25 mouse cellular contexts compared by ENCODE assay signal in the genomic region with DNA sequence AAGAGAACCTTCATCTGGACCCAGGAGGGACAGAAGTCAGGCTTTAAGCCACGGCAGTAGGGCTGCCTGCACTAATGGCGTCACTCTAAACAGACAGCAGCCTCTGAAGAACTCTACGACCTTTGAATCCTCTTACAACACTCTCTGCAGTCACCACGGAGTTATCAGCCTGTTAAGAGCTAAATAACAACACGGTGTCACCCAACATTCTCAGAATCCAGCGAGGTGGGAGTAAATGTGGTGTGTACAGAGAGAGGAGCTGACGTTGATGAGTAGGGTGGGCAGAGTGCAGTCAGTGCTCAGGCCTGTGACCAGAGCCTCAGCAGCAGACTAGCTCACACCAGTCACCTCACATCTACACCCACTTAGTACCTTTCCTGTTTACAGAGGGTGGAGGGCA. TPM values are rescaled to one million over a fixed set of nuclear protein-coding genes. Genes with fewer than 3 reads are reported as not detected.
DNase-seq lines count a peak whose midpoint lies in the region; ATAC-seq and TF ChIP-seq lines count a peak whose summit lies in the region.
"Had no signal": no experiment of that assay in that cellular context is flagged by ENCODE, and none has a peak within 500 bp of the region (broad histone marks: within the 10 kb centered on the region; RNA-seq: fewer than 3 reads in every experiment).

No protein-coding gene starts in this region.

- no peak overlapping the region for H3K4me3 ChIP-seq in kidney, adult 2 months (ENCODE audit: insufficient read depth, low read depth, low read length)
- no peak overlapping the region for H3K4me3 ChIP-seq in intestine, postnatal 0 days (ENCODE audit: low read depth, low read length)
- H3K4me3 ChIP-seq in liver, embryonic 12.5 days = no peak overlapping the region
- no peak overlapping the region for H3K4me3 ChIP-seq in liver, postnatal 0 days (ENCODE audit: low read depth, low read length)
- H3K4me3 ChIP-seq: erythroblast, embryonic 14.5 days; hindbrain, embryonic 12.5 days; midbrain, embryonic 10.5 days; midbrain, embryonic 15.5 days; neural tube, embryonic 15.5 days had no signal

- WGBS in kidney, adult 2 months = 55% methylated on average over 7 of the region's 7 CpGs
- 50% methylated on average over 7 of the region's 7 CpGs for WGBS in intestine, postnatal 0 days
- 65% methylated on average over 7 of the region's 7 CpGs for WGBS in liver, embryonic 12.5 days (ENCODE audit: insufficient replicate concordance)
- 58% methylated on average over 7 of the region's 7 CpGs for WGBS in liver, postnatal 0 days (ENCODE audit: insufficient replicate concordance)

- no peaks in the 10 kb centered on the region for H3K9me3 ChIP-seq in intestine, postnatal 0 days (ENCODE audit: control insufficient read depth)
- H3K9me3 ChIP-seq in liver, embryonic 12.5 days (replicated peaks) = no peaks in the 10 kb centered on the region
- H3K9me3 ChIP-seq in liver, postnatal 0 days (ENCODE audit: low read length) = no peaks in the 10 kb centered on the region
- H3K9me3 ChIP-seq: hindbrain, embryonic 12.5 days; midbrain, embryonic 10.5 days; midbrain, embryonic 15.5 days; neural tube, embryonic 15.5 days had no signal

- no peak for TF ChIP-seq POLR2A in kidney, adult 2 months (IDR thresholded peaks at IDR 0.05; ENCODE audit: low read depth, low read length)

- no peak overlapping the region for H3K9ac ChIP-seq in intestine, postnatal 0 days (ENCODE audit: low read depth, low read length)
- H3K9ac ChIP-seq in liver, embryonic 12.5 days = no peak overlapping the region
- H3K9ac ChIP-seq in liver, postnatal 0 days (replicated peaks) = no peak overlapping the region
- H3K9ac ChIP-seq: forebrain, postnatal 0 days; hindbrain, embryonic 12.5 days; midbrain, embryonic 15.5 days; neural tube, embryonic 15.5 days had no signal

- peak; percentile 59; the same call in 1 of the 2 replicates for TF ChIP-seq EP300 in liver, postnatal 0 days (IDR thresholded peaks at IDR 0.05; ENCODE audit: low read depth)

- no peaks in the 10 kb centered on the region for H3K27me3 ChIP-seq in kidney, adult 2 months (replicated peaks; ENCODE audit: control insufficient read depth, insufficient read depth, low read length)
- H3K27me3 ChIP-seq in intestine, postnatal 0 days (replicated peaks; ENCODE audit: control insufficient read depth, insufficient read depth, low read length) = no peaks in the 10 kb centered on the region
- H3K27me3 ChIP-seq in liver, embryonic 12.5 days (replicated peaks) = no peaks in the 10 kb centered on the region
- H3K27me3 ChIP-seq in liver, postnatal 0 days (ENCODE audit: insufficient read depth, low read length) = no peaks in the 10 kb centered on the region
- H3K27me3 ChIP-seq: hindbrain, embryonic 12.5 days; midbrain, embryonic 15.5 days; neural tube, embryonic 15.5 days had no signal

- no peak overlapping the region for H3K4me2 ChIP-seq in intestine, postnatal 0 days (replicated peaks; ENCODE audit: low read depth)
- no peak overlapping the region for H3K4me2 ChIP-seq in liver, embryonic 12.5 days
- no peak overlapping the region for H3K4me2 ChIP-seq in liver, postnatal 0 days (ENCODE audit: low read depth, low read length)
- H3K4me2 ChIP-seq: hindbrain, embryonic 12.5 days; midbrain, embryonic 15.5 days; neural tube, embryonic 15.5 days had no signal

- H3K27ac ChIP-seq in kidney, adult 2 months (ENCODE audit: insufficient read depth, low read depth, low read length) = no peak overlapping the region
- peak overlapping the region; percentile 46 for H3K27ac ChIP-seq in intestine, postnatal 0 days (ENCODE audit: low read depth, low read length)
- H3K27ac ChIP-seq in liver, embryonic 12.5 days = no peak overlapping the region; the same call in 1 of the 2 replicates
- peak overlapping the region; percentile 85 for H3K27ac ChIP-seq in liver, postnatal 0 days (ENCODE audit: low read depth)
- H3K27ac ChIP-seq: hindbrain, embryonic 12.5 days; hindbrain, postnatal 0 days; midbrain, embryonic 10.5 days; midbrain, embryonic 15.5 days; neural tube, embryonic 15.5 days had no signal

- H3K36me3 ChIP-seq in kidney, adult 2 months (ENCODE audit: control insufficient read depth, insufficient read depth, low read length) = peaks cover 26% of the 10 kb centered on the region
- peaks cover 96% of the 10 kb centered on the region for H3K36me3 ChIP-seq in intestine, postnatal 0 days (ENCODE audit: control insufficient read depth, insufficient read depth)
- peaks cover 94% of the 10 kb centered on the region for H3K36me3 ChIP-seq in liver, embryonic 12.5 days
- peaks cover 76% of the 10 kb centered on the region for H3K36me3 ChIP-seq in liver, postnatal 0 days (replicated peaks; ENCODE audit: insufficient read depth, low read length)

- no peaks in the 10 kb centered on the region for H3K4me1 ChIP-seq in kidney, adult 2 months (ENCODE audit: control insufficient read depth, insufficient read depth, low read length)
- no peaks in the 10 kb centered on the region for H3K4me1 ChIP-seq in intestine, postnatal 0 days (replicated peaks; ENCODE audit: control insufficient read depth, insufficient read depth, low read length)
- H3K4me1 ChIP-seq in liver, embryonic 12.5 days = no peaks in the 10 kb centered on the region
- H3K4me1 ChIP-seq in liver, postnatal 0 days (ENCODE audit: insufficient read depth) = no peaks in the 10 kb centered on the region
- H3K4me1 ChIP-seq: hindbrain, embryonic 12.5 days; midbrain, embryonic 10.5 days; midbrain, embryonic 15.5 days; neural tube, embryonic 15.5 days had no signal

- peak; percentile 14 for DNase-seq in kidney, adult 2 months
- DNase-seq in kidney, postnatal 14 days = no peak
- DNase-seq in liver, postnatal 0 days = peak; percentile 45
- DNase-seq in lung, postnatal 25 days (ENCODE audit: low spot score) = no peak
- no peak for DNase-seq in lung, postnatal 14 days
- DNase-seq: adrenal gland, postnatal 25 days; cerebellum, adult 11-12 months; cerebellum, postnatal 14 days; forebrain, postnatal 0 days; heart, postnatal 36 days; kidney, adult 18-20 months; lung, adult 18-20 months; retina, postnatal 1 day; right cerebral cortex, postnatal 25 days; thymus, adult 2 months; thymus, postnatal 36 days had no signal

- peak; percentile 81 for ATAC-seq in intestine, postnatal 0 days
- peak; percentile 69 for ATAC-seq in liver, embryonic 12.5 days
- ATAC-seq in liver, postnatal 0 days = peak; percentile 99
- ATAC-seq: forebrain, postnatal 0 days; hindbrain, postnatal 0 days; lung, postnatal 0 days; midbrain, embryonic 15.5 days had no signal

- TF ChIP-seq CTCF in kidney, adult 2 months (conservative IDR thresholded peaks at IDR 0.05; ENCODE audit: insufficient read depth, insufficient read length, low read depth, low read length) = no peak
- TF ChIP-seq CTCF in intestine, postnatal 0 days (IDR thresholded peaks at IDR 0.05; ENCODE audit: low read depth) = no peak
- no peak for TF ChIP-seq CTCF in liver, postnatal 0 days (IDR thresholded peaks at IDR 0.05; ENCODE audit: low read depth)

RNA-seq across cellular contexts. Expression of gene Ackr4, which starts 34.4 kb away (rescaled TPM):
- polyA plus RNA-seq in kidney, adult 2 months (2012; rRNA removed) = 0.35 and 0.64 TPM in 2 replicates
- 5.8 and 7.0 TPM in 2 replicates for polyA plus RNA-seq in intestine, postnatal 0 days (2015; fragmentation: Nextera tagmentation; extraction: Ambion mirVana)
- polyA plus RNA-seq in liver, embryonic 12.5 days (2016; fragmentation: Nextera tagmentation; extraction: Ambion mirVana) = 0.66 TPM in 2 replicates
- polyA plus RNA-seq in liver, postnatal 0 days (2015; fragmentation: Nextera tagmentation; extraction: Ambion mirVana) = 0.89 and 0.97 TPM in 2 replicates
- polyA plus RNA-seq: erythroblast, embryonic 14.5 days had no signal

Comparison
In these comparisons a context has a peak if more than half of its experiments do, and no peak if none do; other contexts are left out.
1. DNase-seq: peak in kidney, adult 2 months (single experiment) and liver, postnatal 0 days (single experiment); none in kidney, postnatal 14 days (single experiment), lung, postnatal 25 days (single experiment) and lung, postnatal 14 days (single experiment).
2. H3K27ac ChIP-seq: peak in intestine, postnatal 0 days (single experiment) and liver, postnatal 0 days (single experiment); none in kidney, adult 2 months (single experiment) and liver, embryonic 12.5 days (single experiment).
3. Peak in every context shown above with its lines, with median percentiles within 50 percentile points of each other: ATAC-seq.